Mouse (Mus musculus): ENCODE measurements around the gene Akr1d1. TPM values are rescaled to one million over a fixed set of nuclear protein-coding genes. Genes with fewer than 3 reads are reported as not detected.

Gene Akr1d1
- polyA plus RNA-seq, 1 experiment from 2014 or later, result 1.2 TPM

DNA sequence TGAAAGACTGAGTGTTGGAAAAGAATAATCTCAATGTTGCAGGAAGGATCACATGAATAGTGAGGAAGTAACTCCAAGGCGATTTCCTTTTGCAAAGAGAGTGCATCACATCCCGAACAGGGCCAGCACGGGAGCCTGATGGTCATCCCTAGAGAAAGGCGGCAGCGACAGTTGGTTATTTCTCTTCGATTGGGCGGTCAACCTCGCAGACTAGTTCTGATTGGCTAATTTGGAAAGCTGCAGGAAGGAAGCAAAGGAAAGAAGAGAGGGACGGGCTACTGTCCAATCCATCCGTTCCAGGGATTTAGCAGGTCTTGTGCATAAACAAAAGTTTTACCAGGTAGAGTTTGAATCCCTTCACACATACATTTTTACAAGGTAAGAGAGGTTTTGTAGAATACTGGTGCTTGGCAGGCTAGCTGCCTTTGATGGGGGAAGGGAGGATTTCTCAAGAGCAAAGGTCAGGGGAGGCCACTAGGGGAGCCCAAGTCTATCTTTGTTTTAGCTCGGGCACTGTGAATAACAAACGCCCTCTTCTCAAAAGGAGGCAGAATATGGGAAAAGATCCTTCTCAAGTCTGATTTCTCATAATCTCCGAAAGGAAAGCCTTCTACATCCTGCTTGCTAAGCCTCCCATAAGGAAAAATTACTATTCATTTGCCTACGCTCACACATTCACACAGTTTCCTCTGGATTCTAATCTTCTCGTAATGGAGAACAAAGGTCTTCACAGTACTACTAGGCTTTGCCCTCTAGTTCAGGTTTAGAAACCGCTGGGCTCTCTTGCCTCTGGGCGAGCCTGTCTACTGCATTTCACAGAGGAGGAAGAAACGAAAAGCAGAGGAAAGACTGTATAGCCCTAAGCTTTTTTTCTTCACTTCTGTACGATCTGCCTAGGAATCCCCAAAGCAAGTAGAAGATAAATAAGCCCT is 62.4 kb downstream of the Akr1d1 start:
- Histone ChIP-seq H3K27me3 (ENCODE audit: insufficient read depth, low read length) (no peaks in the 10 kb centered on the region), H3K9ac (replicated peaks; ENCODE audit: low read length) (no peak overlapping the region), H3K4me1 (ENCODE audit: insufficient read depth, low read length) (peaks cover 18% of the 10 kb centered on the region), H3K4me2 (replicated peaks; ENCODE audit: low read depth, low read length) (no peak overlapping the region), H3K36me3 (ENCODE audit: insufficient read depth, low read length) (no peaks in the 10 kb centered on the region), H3K4me3 (ENCODE audit: low read length) (no peak overlapping the region), H3K9me3 (ENCODE audit: low read length) (no peaks in the 10 kb centered on the region), H3K27ac (ENCODE audit: low read length) (peak overlapping the region; percentile 74)
- 0 out of 2 replicates have a peak, but pooled peaks have one; percentile 66 for ATAC-seq (ENCODE audit: low FRiP score, low TSS enrichment)
- 52% methylated on average over 19 of the region's 19 CpGs for WGBS

GRCm38 (mm10) chr6:37593033-37593374 is 63.0 kb downstream of the Akr1d1 start:
- no peak overlapping the region for H3K4me2 ChIP-seq (replicated peaks; ENCODE audit: low read depth, low read length)
- peaks cover 18% of the 10 kb centered on the region for H3K4me1 ChIP-seq (ENCODE audit: insufficient read depth, low read length)
- no peaks in the 10 kb centered on the region for H3K27me3 ChIP-seq (ENCODE audit: insufficient read depth, low read length)
- H3K9me3 ChIP-seq (ENCODE audit: low read length), result no peaks in the 10 kb centered on the region
- no peak for ATAC-seq (ENCODE audit: low FRiP score, low TSS enrichment)
- no peak overlapping the region for H3K9ac ChIP-seq (replicated peaks; ENCODE audit: low read length)
- H3K4me3 ChIP-seq (ENCODE audit: low read length), result no peak overlapping the region
- peak overlapping the region; percentile 74 for H3K27ac ChIP-seq (ENCODE audit: low read length)
- 72% methylated on average over 6 of the region's 6 CpGs for WGBS
- H3K36me3 ChIP-seq (ENCODE audit: insufficient read depth, low read length), result no peaks in the 10 kb centered on the region

GRCm38 (mm10) chr6:37593551-37594089 is 63.6 kb downstream of the Akr1d1 start:
- no peak overlapping the region for H3K9ac ChIP-seq (replicated peaks; ENCODE audit: low read length)
- H3K27ac ChIP-seq (ENCODE audit: low read length), result no peak overlapping the region
- H3K4me2 ChIP-seq (replicated peaks; ENCODE audit: low read depth, low read length), result no peak overlapping the region
- ATAC-seq (ENCODE audit: low FRiP score, low TSS enrichment), result no peak
- H3K4me3 ChIP-seq (ENCODE audit: low read length), result no peak overlapping the region
- H3K9me3 ChIP-seq (ENCODE audit: low read length), result no peaks in the 10 kb centered on the region
- peaks cover 18% of the 10 kb centered on the region for H3K4me1 ChIP-seq (ENCODE audit: insufficient read depth, low read length)
- 31% methylated on average over 5 of the region's 5 CpGs for WGBS
- H3K27me3 ChIP-seq (ENCODE audit: insufficient read depth, low read length), result no peaks in the 10 kb centered on the region
- no peaks in the 10 kb centered on the region for H3K36me3 ChIP-seq (ENCODE audit: insufficient read depth, low read length)

- H3K4me3 ChIP-seq (ENCODE audit: low read length), result no peak overlapping the region
- no peaks in the 10 kb centered on the region for H3K9me3 ChIP-seq (ENCODE audit: low read length)
- H3K27ac ChIP-seq (ENCODE audit: low read length), result no peak overlapping the region
- H3K36me3 ChIP-seq (ENCODE audit: insufficient read depth, low read length), result no peaks in the 10 kb centered on the region
- no peak for ATAC-seq (ENCODE audit: low FRiP score, low TSS enrichment)
- H3K27me3 ChIP-seq (ENCODE audit: insufficient read depth, low read length), result no peaks in the 10 kb centered on the region
- peaks cover 14% of the 10 kb centered on the region for H3K4me1 ChIP-seq (ENCODE audit: insufficient read depth, low read length)
- no peak overlapping the region for H3K4me2 ChIP-seq (replicated peaks; ENCODE audit: low read depth, low read length)
- 20% methylated on average over 2 of the region's 2 CpGs for WGBS
- no peak overlapping the region for H3K9ac ChIP-seq (replicated peaks; ENCODE audit: low read length)
These were observed 67.1 kb downstream of the Akr1d1 start for GRCm38 (mm10) chr6:37597088-37597487.

DNA sequence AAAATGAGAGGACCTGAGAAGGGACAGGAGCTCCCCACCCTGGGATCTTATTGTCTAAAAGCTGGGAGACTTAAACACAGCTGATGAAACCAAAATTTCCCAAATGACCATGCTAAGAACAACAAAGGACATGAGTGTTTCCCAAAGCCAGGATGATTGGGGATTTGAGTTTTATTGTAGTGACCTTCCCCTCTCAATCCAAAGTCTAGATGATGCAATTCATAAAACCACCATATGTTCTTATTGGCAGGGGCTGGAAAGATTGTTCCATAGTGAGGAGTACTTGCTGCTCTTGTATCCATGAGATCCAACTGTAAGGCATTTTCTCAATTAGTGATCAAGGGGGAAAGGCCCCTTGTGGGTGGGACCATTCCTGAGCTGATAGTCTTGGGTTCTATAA is 68.1 kb downstream of the Akr1d1 start:
- ATAC-seq (ENCODE audit: low FRiP score, low TSS enrichment), result no peak
- peaks cover 6% of the 10 kb centered on the region for H3K4me1 ChIP-seq (ENCODE audit: insufficient read depth, low read length)
- H3K36me3 ChIP-seq (ENCODE audit: insufficient read depth, low read length), result no peaks in the 10 kb centered on the region
- no peak overlapping the region for H3K4me2 ChIP-seq (replicated peaks; ENCODE audit: low read depth, low read length)
- H3K9ac ChIP-seq (replicated peaks; ENCODE audit: low read length), result no peak overlapping the region
- no peaks in the 10 kb centered on the region for H3K9me3 ChIP-seq (ENCODE audit: low read length)
- no peaks in the 10 kb centered on the region for H3K27me3 ChIP-seq (ENCODE audit: insufficient read depth, low read length)
- H3K27ac ChIP-seq (ENCODE audit: low read length), result no peak overlapping the region
- no peak overlapping the region for H3K4me3 ChIP-seq (ENCODE audit: low read length)

GRCm38 (mm10) chr6:37600976-37601498 is 71.1 kb downstream of the Akr1d1 start:
- WGBS, result 73% methylated on average over 7 of the region's 7 CpGs
- Histone ChIP-seq H3K9ac (replicated peaks; ENCODE audit: low read length) (no peak overlapping the region), H3K36me3 (ENCODE audit: insufficient read depth, low read length) (no peaks in the 10 kb centered on the region), H3K4me1 (ENCODE audit: insufficient read depth, low read length) (peaks cover 4% of the 10 kb centered on the region; the same call in 1 of the 2 replicates), H3K4me2 (replicated peaks; ENCODE audit: low read depth, low read length) (no peak overlapping the region), H3K4me3 (ENCODE audit: low read length) (no peak overlapping the region), H3K27me3 (ENCODE audit: insufficient read depth, low read length) (no peaks in the 10 kb centered on the region), H3K9me3 (ENCODE audit: low read length) (no peaks in the 10 kb centered on the region), H3K27ac (ENCODE audit: low read length) (no peak overlapping the region)
- no peak for ATAC-seq (ENCODE audit: low FRiP score, low TSS enrichment)

- no peak overlapping the region for H3K9ac ChIP-seq (replicated peaks; ENCODE audit: low read length)
- no peak overlapping the region for H3K4me3 ChIP-seq (ENCODE audit: low read length)
- ATAC-seq (ENCODE audit: low FRiP score, low TSS enrichment), result no peak
- H3K4me1 ChIP-seq (ENCODE audit: insufficient read depth, low read length), result peaks cover 4% of the 10 kb centered on the region; the same call in 1 of the 2 replicates
- H3K27me3 ChIP-seq (ENCODE audit: insufficient read depth, low read length), result no peaks in the 10 kb centered on the region
- no peak overlapping the region for H3K4me2 ChIP-seq (replicated peaks; ENCODE audit: low read depth, low read length)
- 31% methylated on average over 9 of the region's 9 CpGs for WGBS
- peak overlapping the region; percentile 64; the same call in 1 of the 2 replicates for H3K27ac ChIP-seq (ENCODE audit: low read length)
- no peaks in the 10 kb centered on the region for H3K36me3 ChIP-seq (ENCODE audit: insufficient read depth, low read length)
- no peaks in the 10 kb centered on the region for H3K9me3 ChIP-seq (ENCODE audit: low read length)
These were observed 73.1 kb downstream of the Akr1d1 start for GRCm38 (mm10) chr6:37602857-37603765.

- no peaks in the 10 kb centered on the region for H3K36me3 ChIP-seq (ENCODE audit: insufficient read depth, low read length)
- no peak overlapping the region for H3K4me2 ChIP-seq (replicated peaks; ENCODE audit: low read depth, low read length)
- ATAC-seq (ENCODE audit: low FRiP score, low TSS enrichment), result no peak
- no peak overlapping the region for H3K4me3 ChIP-seq (ENCODE audit: low read length)
- H3K27me3 ChIP-seq (ENCODE audit: insufficient read depth, low read length), result no peaks in the 10 kb centered on the region
- H3K27ac ChIP-seq (ENCODE audit: low read length), result 0 out of 2 replicates have a peak overlapping the region, but pooled peaks have one; percentile 34
- H3K9ac ChIP-seq (replicated peaks; ENCODE audit: low read length), result no peak overlapping the region
- H3K9me3 ChIP-seq (ENCODE audit: low read length), result no peaks in the 10 kb centered on the region
- peaks cover 4% of the 10 kb centered on the region; the same call in 1 of the 2 replicates for H3K4me1 ChIP-seq (ENCODE audit: insufficient read depth, low read length)
- WGBS, result 86% methylated on average over 4 of the region's 4 CpGs
These were observed 74.4 kb downstream of the Akr1d1 start for GRCm38 (mm10) chr6:37604178-37604883.

GRCm38 (mm10) chr6:37604884-37605269 is 74.9 kb downstream of the Akr1d1 start:
- Histone ChIP-seq H3K4me2 (replicated peaks; ENCODE audit: low read depth, low read length) (no peak overlapping the region), H3K4me3 (ENCODE audit: low read length) (no peak overlapping the region), H3K9ac (replicated peaks; ENCODE audit: low read length) (no peak overlapping the region), H3K27me3 (ENCODE audit: insufficient read depth, low read length) (no peaks in the 10 kb centered on the region), H3K36me3 (ENCODE audit: insufficient read depth, low read length) (no peaks in the 10 kb centered on the region), H3K27ac (ENCODE audit: low read length) (no peak overlapping the region), H3K4me1 (ENCODE audit: insufficient read depth, low read length) (peaks cover 4% of the 10 kb centered on the region; the same call in 1 of the 2 replicates), H3K9me3 (ENCODE audit: low read length) (no peaks in the 10 kb centered on the region)
- WGBS, result 75% methylated on average over 5 of the region's 5 CpGs
- no peak for ATAC-seq (ENCODE audit: low FRiP score, low TSS enrichment)
